Mouse (Mus musculus): Measurements from ENCODE around the gene Scel.
A peak's percentile ranks its signal among the peaks of the same experiment; 100 is the strongest.

The Scel gene

DNA sequence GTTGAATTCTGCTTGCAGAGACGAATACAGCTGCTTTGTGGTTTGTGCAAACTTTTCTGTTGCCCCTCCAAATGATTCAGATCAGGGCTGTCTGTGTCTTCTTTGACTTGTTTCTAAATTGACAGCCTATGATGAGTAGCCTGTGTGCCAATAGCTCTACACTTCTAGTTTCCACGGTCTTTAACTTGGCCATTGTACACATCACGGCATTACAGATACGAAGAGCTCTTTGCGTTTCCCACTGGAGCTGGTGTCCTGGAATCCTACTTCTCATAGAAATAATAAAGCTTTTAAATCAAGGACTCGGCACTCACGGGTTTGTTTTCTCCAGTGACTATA, 300 bp downstream of the Scel start:
- no peak for DNase-seq (ENCODE audit: low spot score)

DNA sequence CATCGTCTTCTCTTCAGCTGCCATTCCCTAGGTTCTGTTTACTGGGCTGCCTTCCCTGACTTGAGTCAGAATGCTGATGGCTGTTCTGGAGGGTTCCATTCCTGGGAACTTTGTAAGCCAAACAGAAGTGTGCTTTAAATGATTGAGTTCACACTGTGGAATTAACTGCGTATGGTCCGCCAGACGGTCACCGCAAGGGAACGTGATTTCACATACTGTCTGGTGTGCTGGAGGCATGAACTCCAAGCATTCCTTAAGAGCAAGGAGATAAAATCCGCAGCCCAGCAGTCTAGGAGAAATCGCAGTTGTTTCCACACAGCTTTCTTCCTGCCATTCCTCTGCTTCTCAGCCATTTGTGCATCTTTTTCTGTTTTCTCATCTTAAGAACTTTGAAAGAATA, 2.3 kb downstream of the Scel start:
- no peak for DNase-seq (ENCODE audit: low spot score)

DNA sequence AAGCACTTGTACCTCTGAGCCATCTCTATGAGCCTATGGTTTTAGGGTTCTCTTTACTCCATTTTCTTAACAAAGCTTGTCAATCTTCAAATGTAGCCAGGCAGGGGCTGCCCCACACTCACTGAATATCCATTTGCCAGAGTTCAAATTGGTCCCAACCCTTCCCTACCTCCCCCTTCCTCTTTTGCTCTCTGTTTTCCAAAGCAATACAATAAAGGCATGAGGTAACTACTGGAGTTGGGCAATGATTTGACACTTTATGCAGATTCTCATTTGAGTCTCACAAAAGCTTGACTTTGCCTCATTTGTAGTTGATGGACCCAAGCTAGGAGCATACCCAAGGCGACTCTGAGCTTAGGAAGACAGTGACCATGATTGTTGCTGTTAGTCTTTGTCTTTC, 13.1 kb downstream of the Scel start:
- DNase-seq (ENCODE audit: low spot score), result no peak

DNA sequence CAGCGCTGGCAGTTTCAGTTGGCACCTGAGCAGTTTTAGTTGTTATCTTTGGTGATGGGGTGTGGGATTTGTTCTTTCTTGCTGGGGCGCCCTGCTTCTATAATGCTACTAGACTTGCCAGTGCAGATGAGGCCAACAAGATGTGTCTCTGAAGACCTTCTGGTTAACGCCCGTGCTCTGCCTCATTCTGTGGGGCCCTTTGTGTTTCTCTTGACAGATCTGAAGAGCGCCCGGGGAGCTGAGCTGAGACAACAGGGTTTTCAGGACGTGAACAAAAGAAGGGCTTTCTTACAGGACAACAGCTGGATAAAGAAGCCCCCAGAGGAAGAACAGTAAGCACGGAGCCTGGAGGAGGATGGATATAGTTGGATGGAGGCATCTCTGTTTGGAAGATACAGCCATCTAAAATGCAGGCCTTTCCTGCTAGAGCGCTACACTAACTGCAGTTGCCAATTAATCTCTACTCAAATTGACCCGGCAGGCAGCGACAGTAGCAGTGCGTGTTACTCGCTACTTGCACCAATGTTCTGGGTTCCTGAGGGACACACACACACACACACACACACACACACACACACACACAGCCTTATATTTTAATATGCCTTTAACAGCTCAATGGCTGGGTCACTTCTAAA, 16.7 kb downstream of the Scel start:
- DNase-seq (ENCODE audit: low spot score), result peak; percentile 16

DNA sequence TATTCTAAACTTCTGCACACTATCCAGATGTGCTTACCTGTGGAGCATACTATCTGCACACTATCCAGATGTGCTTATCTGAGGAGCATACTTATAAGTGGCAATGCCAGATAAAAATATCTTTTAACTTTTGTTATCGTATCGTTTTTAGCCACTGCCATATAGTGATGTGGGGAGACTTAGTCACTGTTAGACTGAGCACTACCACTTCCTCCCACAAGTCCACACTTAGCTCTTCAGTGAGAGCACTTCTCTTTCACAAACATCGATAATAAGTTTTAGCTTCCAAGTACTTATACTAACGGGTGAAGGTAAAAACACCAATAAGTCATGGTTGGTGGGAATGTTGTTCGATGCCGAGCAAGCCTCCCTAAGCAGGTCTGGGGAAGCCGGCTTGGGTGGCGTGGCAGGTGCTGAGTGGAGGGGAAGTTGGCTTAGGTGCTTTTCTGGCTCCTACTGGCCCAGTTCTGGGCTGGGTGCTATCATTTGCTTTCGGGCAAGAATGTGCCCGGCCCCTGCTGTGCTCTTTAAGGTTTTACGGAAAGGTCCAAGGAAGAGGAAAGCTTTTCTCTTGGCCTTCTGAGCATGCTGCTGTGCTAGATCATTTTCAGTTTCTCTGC, 18.7 kb downstream of the Scel start:
- DNase-seq (ENCODE audit: low spot score), result no peak

DNA sequence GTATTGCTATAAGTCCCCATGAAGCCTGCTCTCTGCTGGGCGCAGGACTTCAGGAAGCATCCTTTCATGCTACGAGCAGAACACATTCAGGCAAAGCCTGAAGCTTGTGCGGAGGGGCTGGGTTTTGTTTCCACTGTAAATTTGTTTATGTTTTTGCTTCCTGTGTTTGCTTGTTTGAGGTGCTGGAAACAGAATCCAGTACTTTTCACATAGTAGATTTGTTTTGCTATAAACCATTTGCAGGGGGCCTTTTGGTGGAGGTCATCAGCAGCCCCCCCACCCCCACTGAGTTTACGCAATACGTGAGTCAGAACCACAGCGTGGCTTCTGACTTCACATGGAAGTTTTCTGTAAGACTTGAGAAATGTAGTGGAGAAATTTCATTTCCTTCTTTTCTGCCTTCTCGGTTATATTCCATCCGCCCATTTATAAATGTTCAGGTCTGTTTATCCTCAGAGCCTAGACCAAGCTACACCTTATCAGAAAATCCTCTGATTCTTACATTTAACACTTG, 22.4 kb downstream of the Scel start:
- no peak for DNase-seq (ENCODE audit: low spot score)

DNA sequence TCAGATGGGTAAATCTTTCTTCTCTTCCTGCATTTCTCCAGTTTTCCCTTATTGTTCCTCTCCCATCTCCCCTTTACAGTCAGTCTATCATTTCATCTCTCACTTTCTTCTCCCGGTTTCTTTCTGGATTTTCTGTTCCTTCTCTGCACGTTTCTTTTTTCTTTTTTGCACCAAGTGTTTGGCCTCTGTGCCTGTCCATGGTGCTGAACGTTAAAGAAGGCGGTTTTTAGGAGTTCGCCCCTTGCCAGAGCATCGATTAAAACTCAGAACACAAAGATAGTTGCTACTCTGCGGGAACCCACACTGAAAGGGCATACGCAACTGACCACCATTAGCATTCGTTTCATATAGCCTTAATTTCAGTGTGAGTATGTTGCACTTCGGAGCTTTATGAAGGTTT, 23.2 kb downstream of the Scel start:
- DNase-seq (ENCODE audit: low spot score), result peak; percentile 65

DNA sequence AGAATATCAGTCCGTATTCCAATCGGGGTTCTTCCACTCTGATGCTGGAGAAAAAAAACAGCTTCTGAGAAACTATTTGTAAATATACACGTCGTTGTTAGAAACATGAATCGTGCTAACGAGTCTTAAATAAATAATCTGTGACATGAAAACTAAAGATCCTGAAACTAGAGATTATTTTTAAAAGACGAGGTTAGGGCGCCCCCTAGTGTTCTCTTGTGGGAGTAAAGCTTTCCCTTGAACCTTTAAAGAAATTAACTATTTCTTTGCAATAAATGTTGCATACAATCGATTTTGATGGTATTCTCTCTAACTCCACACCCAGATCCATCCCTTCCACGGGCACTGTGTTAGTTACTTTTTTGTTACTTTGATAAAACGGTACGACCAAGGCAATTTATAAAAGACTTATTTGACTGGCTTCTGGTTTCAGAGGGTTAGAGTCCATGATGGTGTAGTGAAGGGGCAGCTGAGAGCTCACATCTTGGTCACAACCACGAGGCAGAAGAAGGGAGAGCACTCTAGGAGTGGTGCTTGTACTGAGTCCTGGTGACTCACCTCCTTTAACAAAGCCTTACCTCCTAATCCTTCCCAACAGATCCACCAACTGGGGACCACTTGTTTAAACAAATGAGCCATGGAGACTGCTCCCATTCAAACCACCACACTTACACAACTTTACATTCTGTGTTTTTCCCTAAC, 24.4 kb downstream of the Scel start:
- no peak for DNase-seq (ENCODE audit: low spot score)

DNA sequence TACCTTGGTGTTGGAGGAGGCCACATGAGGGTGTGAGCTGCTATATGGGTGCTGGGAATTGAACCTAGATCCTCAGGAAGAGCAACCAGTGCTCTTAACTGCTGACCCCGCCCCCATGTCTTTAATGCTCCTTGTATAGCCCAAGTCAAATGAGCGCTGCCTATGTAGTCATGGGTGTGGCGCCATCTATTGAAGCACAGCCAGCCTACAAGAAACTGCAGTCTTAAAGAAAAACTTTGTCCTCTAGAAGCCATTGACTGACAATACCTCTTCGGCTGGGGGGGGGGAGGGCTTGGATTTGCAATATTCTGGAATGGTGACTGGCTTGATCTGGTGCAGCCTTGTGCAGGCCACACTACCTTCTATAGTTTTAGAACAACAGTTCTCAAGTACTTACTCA, 26.7 kb downstream of the Scel start:
- DNase-seq (ENCODE audit: low spot score), result no peak

DNA sequence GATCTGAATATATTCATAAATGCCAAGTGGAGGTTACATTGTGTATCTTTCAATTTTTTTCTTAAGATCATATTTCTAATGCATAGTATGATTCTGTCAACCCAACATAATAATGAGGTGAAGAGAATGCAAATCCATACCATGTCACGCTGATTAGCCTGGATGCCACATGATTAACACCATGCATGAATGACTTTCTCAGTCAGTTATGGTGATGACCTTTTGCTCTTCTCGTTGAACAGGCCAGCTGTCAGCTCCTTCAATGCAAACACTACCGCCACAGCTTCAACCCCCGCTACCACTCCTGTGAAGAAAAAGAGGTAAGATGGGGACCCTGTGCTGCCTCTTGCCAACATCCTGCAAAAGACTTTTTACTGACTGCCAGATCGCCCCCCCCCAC, 28.5 kb downstream of the Scel start:
- DNase-seq (ENCODE audit: low spot score), result peak; percentile 40

DNA sequence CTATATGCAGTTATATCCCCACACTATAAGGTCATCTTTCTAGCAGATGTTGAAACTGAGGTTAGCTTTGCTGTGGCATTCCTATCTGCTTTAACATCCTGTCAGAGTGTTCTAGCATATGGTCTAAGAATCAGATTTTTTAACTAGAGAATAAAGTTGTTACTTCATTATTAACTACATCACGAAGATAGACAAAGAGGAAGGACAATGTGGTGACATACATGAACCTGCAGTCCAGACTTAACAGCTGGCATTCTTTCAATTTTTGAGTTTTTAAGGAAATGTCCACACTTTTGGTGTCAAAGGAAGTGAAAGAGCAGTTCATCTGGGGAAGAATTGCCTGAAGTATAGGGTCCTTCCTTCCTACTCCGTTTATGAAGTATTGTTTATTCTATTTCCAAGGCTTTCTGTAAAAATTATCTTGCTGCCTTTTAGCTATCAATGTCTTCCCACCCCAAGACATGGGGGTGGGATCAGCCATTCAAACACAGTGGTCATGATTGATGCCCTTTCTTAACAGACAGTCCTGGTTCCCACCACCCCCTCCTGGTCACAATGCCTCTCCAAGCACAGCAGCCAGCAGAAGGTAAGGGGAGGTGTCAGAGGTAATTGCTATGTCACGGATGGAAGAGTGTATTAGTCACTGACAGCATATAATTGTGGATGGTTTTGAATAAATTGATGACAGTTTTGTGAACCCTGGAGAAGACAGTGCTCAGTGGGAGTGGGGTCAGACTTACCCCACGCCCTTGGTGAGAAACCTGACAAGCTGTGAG, 30.4 kb downstream of the Scel start:
- DNase-seq (ENCODE audit: low spot score), result no peak

DNA sequence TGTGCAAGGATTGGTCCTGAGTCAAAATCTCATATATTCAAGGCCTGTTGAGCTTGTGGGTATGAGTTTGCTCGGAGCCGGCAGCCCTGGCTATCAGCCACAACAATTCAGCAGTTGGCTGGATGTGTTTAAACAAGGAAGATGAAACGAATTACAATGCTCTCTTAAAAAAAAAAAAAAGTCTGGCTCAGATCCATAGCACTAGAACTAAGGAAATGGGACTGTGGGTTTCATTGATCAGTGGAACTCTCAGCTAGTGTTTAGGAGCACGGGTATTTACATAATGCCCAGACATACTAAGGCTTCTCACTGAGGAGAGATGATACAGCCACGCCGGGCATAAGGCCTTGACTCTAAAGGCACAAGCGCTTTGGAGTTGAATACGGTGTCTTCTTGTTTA, 32.6 kb downstream of the Scel start:
- DNase-seq (ENCODE audit: low spot score), result no peak

DNA sequence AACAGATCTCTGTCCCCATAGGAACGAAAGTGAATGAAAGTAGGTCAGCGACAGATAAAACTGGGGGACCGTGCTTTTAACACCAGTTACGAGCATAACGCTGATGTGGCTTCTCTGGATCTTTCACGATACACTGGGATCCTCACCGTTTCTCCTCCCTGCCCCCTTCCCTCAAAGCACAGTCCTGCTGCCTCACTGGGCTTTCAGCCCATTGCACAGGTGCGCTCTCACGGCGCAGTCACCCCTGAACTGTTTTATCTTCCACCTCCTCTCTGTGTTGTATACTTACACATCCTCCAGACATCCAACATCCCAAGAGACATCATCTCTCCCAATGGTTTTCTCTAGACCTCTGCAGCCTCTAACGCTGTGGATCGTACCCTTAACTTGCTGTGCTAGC, 33.1 kb downstream of the Scel start:
- no peak for DNase-seq (ENCODE audit: low spot score)

DNA sequence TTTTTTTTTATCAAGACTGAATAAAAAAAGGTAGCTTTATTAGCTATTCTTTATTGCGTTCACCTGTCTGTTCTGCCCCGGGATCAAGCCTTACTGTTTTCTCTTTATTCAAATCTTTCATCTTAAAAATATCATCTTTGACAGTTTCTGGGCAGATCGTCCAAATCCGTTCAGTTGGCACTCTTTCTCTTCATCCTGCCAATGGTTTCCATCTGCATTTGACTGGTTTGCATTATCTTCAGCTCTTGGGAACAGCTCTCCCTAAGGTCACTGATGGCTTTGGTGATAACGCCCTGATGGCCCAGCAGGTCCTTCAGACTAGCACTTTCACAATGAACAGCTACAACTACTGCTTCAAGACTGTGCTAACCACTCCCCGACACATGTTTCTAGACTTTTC, 35.1 kb downstream of the Scel start:
- no peak for DNase-seq (ENCODE audit: low spot score)

DNA sequence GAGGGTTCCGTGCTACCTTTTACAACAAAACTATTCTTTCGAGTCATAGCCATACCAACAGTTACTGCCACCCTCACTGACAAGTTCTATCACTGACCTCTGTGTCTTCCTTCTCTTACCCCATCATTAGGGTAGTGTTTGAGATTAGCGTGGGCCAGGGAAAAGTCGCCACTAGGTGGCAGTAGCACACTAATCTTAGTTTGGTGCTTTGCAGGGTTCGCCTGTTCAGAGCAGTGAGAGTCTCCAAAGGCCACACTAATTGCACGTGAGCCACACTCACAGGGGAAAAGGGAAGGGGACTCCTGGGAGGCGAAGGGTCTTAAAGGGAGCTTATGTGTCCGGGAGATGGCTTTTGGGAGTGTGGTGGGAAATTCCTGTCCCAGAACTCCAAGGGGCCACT, 37.3 kb downstream of the Scel start:
- DNase-seq (ENCODE audit: low spot score), result peak; percentile 92

DNA sequence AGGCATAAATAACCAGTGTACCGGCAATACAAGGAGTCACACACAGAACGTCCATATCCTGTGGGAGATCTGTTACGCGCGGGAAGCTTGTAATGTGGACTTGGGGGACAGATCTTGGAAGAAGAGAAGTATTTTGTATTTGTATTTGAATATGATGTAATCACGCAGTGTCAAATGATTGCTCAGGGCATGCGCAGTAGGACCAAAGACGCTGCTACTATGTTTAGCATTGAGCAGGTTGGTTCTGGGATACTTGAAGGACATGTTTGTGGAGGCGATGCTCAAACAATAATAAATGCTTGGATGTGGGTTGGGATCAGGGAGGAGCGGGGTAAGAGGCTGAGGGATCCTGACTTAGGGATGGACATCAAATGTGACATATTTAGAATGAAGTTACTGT, 37.8 kb downstream of the Scel start:
- DNase-seq (ENCODE audit: low spot score), result no peak

DNA sequence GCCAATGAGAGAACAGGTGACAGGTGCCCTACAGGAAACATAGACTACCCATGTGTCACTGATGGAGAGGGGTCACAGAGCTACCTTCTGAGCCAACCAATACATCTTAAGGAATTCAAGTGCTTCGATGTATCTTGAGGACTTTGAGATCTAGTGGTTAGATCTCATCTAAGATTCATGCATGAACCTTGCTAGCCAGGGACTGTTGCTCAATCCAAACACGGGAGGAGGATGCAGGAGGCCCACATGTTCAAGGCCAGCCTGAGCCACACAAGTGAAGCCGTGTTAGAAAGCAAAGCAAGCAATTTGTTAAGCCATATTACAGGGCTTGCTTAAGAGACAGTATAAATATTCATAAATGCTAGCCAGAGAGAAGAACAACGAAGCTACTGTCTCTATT, 38.8 kb downstream of the Scel start:
- no peak for DNase-seq (ENCODE audit: low spot score)

DNA sequence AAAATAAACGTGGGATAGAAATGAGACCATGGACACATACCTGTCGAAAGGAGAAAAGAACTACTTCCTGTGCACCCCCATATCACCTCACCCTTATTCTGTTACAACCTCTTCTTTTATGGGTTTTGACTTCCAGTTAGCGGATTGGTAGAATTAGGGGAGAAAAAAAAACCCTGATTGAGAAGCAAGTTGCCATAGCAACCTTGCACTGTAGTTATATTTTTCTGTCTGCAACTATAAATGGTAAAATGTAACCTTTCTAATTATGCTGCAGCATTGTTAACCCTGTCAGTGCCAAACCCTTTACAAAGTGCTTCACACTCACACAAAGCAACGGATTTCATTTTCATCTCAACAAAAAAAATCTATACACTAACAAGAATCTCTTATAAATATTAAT, 39.2 kb downstream of the Scel start:
- no peak for DNase-seq (ENCODE audit: low spot score)

DNA sequence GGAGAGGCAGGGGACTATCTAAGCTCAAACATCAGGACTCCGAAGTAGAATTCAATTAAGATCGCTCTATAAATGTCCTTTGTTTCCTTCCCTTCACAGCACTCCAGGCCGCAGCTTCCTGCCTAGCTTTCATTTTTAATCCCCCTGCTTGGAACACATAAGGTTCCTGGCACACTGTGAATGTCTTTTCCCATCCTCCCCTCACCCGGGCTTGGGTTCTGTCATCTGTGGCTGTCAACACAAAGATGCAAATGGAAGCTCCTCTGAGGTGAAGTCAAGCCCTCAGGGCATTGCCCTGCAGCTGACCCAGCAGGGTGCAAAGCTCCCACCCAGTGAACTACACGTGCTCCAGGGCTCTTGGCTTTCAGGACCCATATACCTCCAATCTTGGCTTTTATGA, 43.5 kb downstream of the Scel start:
- DNase-seq (ENCODE audit: low spot score), result no peak

DNA sequence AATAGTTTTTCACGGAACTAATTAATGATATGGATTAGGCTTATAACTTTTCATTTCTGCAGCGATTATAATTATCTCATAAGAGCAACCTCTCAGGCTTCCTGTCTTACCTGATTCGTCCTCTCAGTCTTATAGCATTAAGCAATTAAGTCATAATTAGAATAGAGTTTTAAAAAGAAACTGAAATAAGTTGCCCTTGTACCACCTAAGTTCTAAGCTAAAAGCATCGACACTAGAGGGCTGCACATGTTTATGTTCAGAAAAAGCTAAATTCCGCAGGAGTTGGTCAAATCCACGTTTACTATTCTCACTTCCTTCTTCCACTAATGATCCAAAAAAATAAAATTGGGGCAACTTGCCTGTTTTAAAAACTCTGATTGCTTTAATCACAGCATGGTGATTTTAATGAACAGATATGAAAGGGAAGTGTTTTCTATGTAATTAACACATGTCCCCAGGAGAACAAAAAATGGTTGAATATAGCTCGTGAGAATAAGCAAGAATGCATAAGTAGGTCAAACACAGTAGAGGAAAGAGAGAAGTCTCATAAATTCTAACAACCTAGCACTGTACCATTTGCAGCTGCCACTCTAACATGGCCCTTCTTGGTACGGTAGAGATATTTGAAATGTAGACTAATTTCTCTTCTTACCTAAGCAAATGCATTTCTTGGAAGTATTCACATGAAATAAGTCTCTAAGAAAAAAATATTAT, 48.4 kb downstream of the Scel start:
- DNase-seq (ENCODE audit: low spot score), result no peak

DNA sequence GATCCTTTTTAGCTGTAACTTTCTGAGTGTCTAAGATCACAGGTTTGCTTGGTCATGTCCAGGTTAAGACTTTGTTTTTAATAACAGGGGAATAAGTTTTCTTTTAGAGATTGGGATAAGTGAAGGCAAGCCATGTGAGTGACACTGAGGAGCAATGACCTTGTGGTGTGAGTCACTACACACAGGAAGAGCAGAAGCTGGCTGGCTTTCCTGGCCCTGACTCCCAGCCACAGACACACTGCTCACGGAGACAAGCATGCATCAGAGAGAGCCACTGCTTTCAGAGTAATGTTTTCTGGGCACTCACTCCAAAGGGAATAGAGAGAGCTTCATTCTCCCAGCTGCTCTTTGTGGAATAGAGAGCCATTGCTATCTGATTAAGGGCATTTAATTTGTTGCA, 54.8 kb downstream of the Scel start:
- no peak for DNase-seq (ENCODE audit: low spot score)

DNA sequence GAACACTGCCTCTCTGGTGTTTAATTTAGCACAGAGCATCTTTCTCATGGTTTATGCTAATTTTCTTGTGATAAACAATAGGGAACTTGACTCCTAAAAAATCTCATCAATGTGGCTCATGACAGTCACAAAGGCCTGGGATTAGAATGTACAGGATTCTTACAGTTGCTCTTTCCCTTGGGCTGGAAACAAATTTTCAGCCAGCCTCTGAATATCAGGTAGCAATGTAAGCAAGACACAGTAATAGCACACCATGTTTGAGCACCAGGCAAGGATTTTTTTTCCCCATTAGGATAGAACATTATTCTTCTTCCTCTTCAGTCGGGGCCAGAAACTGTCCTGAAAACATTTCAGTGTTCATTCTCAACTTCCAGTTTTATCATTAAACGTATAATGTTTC, 55.3 kb downstream of the Scel start:
- DNase-seq (ENCODE audit: low spot score), result no peak
